Mouse (Mus musculus) erythroblast, embryonic 14.5 days (primary cell): ENCODE measurements around the gene Fam243. TPM values are rescaled to one million over a fixed set of nuclear protein-coding genes. Genes with fewer than 3 reads are reported as not detected.

Source experiments
- H3K27me3 ChIP-seq: 2 replicates; pipeline ENCODE4 v1.6.1; 2012; ENCODE audit warnings: inconsistent platforms; ENCODE audit not compliant: control insufficient read depth
- H3K36me3 ChIP-seq: 2 replicates; pipeline ENCODE4 v1.6.1; 2012; ENCODE audit warnings: mild to moderate bottlenecking, inconsistent platforms; ENCODE audit not compliant: control insufficient read depth
- H3K4me1 ChIP-seq: 2 replicates; pipeline ENCODE4 v1.6.1; 2012; ENCODE audit warnings: inconsistent platforms; ENCODE audit not compliant: control insufficient read depth
- H3K4me3 ChIP-seq: replicated peaks from 2 replicates; pipeline ENCODE3; 2012; ENCODE audit warnings: moderate library complexity, mild to moderate bottlenecking, inconsistent platforms
- H3K9me3 ChIP-seq: 2 replicates; pipeline ENCODE4 v1.6.1; 2012; ENCODE audit warnings: low read length, inconsistent platforms, mixed read lengths; ENCODE audit not compliant: control insufficient read depth
- GATA1 ChIP-seq: IDR thresholded peaks from 2 replicates; pipeline ENCODE4 v1.6.1; 2012; ENCODE audit warnings: low read length, inconsistent platforms, mixed read lengths
- TAL1 ChIP-seq: IDR thresholded peaks from 3 replicates; pipeline ENCODE4 v1.6.1; 2012; ENCODE audit warnings: low read length, inconsistent platforms, mixed read lengths
- polyA plus RNA-seq: library from polyadenylated mRNA; stranded (reverse); fragments of >175 nt; gene quantifications from 2 replicates; pipeline ENCODE4 v1.2.3, GENCODE M21; 2012

The Fam243 gene
- polyA plus RNA-seq, 1 experiment = not detected

- H3K4me1 ChIP-seq = no peaks in the 10 kb centered on the region
- H3K36me3 ChIP-seq = no peaks in the 10 kb centered on the region
- peaks cover 4% of the 10 kb centered on the region for H3K27me3 ChIP-seq
- no peaks in the 10 kb centered on the region for H3K9me3 ChIP-seq
- TF ChIP-seq TAL1 = no peak
- no peak for TF ChIP-seq GATA1
- H3K4me3 ChIP-seq = no peak overlapping the region
Measured at GRCm38 (mm10) chr16:92290045-92290444, 31.2 kb downstream of the Fam243 start.

GRCm38 (mm10) chr16:92288778-92289177, 32.5 kb downstream of the Fam243 start:
- H3K9me3 ChIP-seq = no peaks in the 10 kb centered on the region
- H3K27me3 ChIP-seq = peaks cover 4% of the 10 kb centered on the region
- no peak for TF ChIP-seq GATA1
- TF ChIP-seq TAL1 = no peak
- H3K4me1 ChIP-seq = no peaks in the 10 kb centered on the region
- H3K4me3 ChIP-seq = no peak overlapping the region
- no peaks in the 10 kb centered on the region for H3K36me3 ChIP-seq

DNA sequence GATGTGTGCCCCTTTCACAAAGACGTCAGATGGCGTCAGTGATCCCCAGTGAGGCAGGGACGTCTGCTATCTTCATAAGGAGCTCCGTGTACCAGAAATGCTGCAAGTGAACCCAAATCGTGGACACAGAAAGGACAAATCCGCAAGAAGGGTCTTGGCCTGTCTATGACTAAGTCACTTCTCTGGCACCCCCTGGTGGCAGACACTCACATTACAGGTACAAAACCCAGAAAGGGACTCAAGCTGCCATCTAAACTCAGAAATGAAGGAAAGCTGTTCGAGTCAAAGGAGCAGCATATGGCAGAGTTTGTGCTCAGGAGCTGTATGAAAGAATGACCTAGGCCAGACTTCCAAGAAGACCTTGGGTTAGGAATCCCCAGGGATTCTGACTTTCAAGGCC, 34.6 kb downstream of the Fam243 start:
- H3K4me1 ChIP-seq = no peaks in the 10 kb centered on the region
- H3K9me3 ChIP-seq = no peaks in the 10 kb centered on the region
- no peaks in the 10 kb centered on the region for H3K27me3 ChIP-seq
- no peaks in the 10 kb centered on the region for H3K36me3 ChIP-seq
- TF ChIP-seq GATA1 = no peak
- no peak for TF ChIP-seq TAL1
- H3K4me3 ChIP-seq = no peak overlapping the region

- Histone ChIP-seq H3K9me3 (no peaks in the 10 kb centered on the region), H3K36me3 (no peaks in the 10 kb centered on the region), H3K27me3 (no peaks in the 10 kb centered on the region), H3K4me3 (no peak overlapping the region), H3K4me1 (no peaks in the 10 kb centered on the region)
- no peak for TF ChIP-seq TAL1
- TF ChIP-seq GATA1 = no peak
Measured at GRCm38 (mm10) chr16:92285068-92285467, 36.2 kb downstream of the Fam243 start.

GRCm38 (mm10) chr16:92282671-92283070, 38.6 kb downstream of the Fam243 start:
- Histone ChIP-seq H3K27me3 (no peaks in the 10 kb centered on the region), H3K4me1 (no peaks in the 10 kb centered on the region), H3K36me3 (no peaks in the 10 kb centered on the region), H3K9me3 (no peaks in the 10 kb centered on the region), H3K4me3 (no peak overlapping the region)
- TF ChIP-seq GATA1 (no peak), TAL1 (no peak)

DNA sequence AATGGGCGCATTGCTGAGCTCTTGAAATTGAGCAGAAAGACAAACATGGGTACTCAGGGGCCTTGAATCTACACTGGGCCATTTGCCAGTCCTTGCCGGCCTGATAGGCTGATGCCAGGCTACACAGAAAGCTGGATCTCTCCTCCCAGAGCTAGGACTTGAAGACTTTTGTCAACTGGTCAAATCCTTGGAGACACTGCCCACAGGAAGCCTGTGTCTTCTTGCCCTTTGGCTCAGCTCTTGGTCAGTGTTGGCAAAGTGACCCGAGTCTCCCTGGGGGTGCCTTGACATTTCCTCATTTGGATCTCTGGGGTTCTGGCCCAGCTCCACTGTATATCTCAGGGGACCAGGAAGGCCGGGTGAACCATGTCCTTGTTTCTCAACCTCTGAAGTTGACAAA, 45.7 kb downstream of the Fam243 start:
- TF ChIP-seq GATA1 = no peak
- TF ChIP-seq TAL1 = no peak
- Histone ChIP-seq H3K27me3 (no peaks in the 10 kb centered on the region), H3K36me3 (no peaks in the 10 kb centered on the region), H3K4me1 (no peaks in the 10 kb centered on the region), H3K9me3 (no peaks in the 10 kb centered on the region), H3K4me3 (no peak overlapping the region)

GRCm38 (mm10) chr16:92274516-92274915, 46.7 kb downstream of the Fam243 start:
- H3K4me1 ChIP-seq = no peaks in the 10 kb centered on the region
- no peaks in the 10 kb centered on the region for H3K27me3 ChIP-seq
- H3K4me3 ChIP-seq = no peak overlapping the region
- TF ChIP-seq GATA1 = no peak
- no peak for TF ChIP-seq TAL1
- H3K36me3 ChIP-seq = no peaks in the 10 kb centered on the region
- H3K9me3 ChIP-seq = no peaks in the 10 kb centered on the region

Other genes with a start within 250 kb of the Fam243 start
- gene Kcne2, start 29.1 kb downstream of the Fam243 start, polyA plus RNA-seq = not detected in 2 replicates
- gene Smim11, start 20.2 kb downstream of the Fam243 start, polyA plus RNA-seq = 0.94 and 1.2 TPM in 2 replicates
- gene Kcne1, start 38.0 kb upstream of the Fam243 start, polyA plus RNA-seq = not detected in 2 replicates
- 1.4 and 1.7 TPM in 2 replicates for gene Rcan1, start 149.4 kb upstream of the Fam243 start, polyA plus RNA-seq
- gene Clic6, start 164.3 kb upstream of the Fam243 start, polyA plus RNA-seq = not detected in 2 replicates